Mouse (Mus musculus) E14TG2a.4 (cell line): ENCODE measurements around the gene Phf7.

Experiments
- H3K27me3 ChIP-seq: 2 replicates; pipeline ENCODE4 v1.6.1; 2014; ENCODE audit warnings: low read length, control low read depth; ENCODE audit not compliant: insufficient read depth
- H3K36me3 ChIP-seq: 2 replicates; pipeline ENCODE4 v1.6.1; 2014; ENCODE audit warnings: low read length, control low read depth; ENCODE audit not compliant: insufficient read depth
- H3K4me1 ChIP-seq: replicated peaks from 2 replicates; pipeline ENCODE4 v1.6.1; 2014; ENCODE audit warnings: low read depth, low read length, control low read depth
- H3K4me3 ChIP-seq: replicated peaks from 2 replicates; pipeline ENCODE4 v1.5.1; 2014; ENCODE audit warnings: mild to moderate bottlenecking, low read length
- H3K9me3 ChIP-seq: 2 replicates; pipeline ENCODE4 v1.6.1; 2014; ENCODE audit warnings: low read length, control low read depth
- CTCF ChIP-seq: conservative IDR thresholded peaks from 2 replicates; pipeline ENCODE4 v1.5.1; 2014; ENCODE audit warnings: low read length
- NANOG ChIP-seq: IDR thresholded peaks from 2 replicates; pipeline ENCODE4 v1.6.1; 2014; ENCODE audit warnings: borderline replicate concordance, low read length, mixed read lengths
- POU5F1 ChIP-seq: IDR thresholded peaks from 2 replicates; pipeline ENCODE4 v1.6.1; 2014; ENCODE audit warnings: low read length, borderline replicate concordance

Gene Phf7

GRCm38 (mm10) chr14:31207070-31207830, 43.9 kb downstream of the Phf7 start:
- H3K9me3 ChIP-seq: no peaks in the 10 kb centered on the region
- peaks cover 32% of the 10 kb centered on the region for H3K4me1 ChIP-seq
- H3K36me3 ChIP-seq: peaks cover 31% of the 10 kb centered on the region
- TF ChIP-seq NANOG (no peak), POU5F1 (no peak), CTCF (no peak)
- peaks cover 2% of the 10 kb centered on the region; the same call in 1 of the 2 replicates for H3K27me3 ChIP-seq
- peak overlapping the region; percentile 88 for H3K4me3 ChIP-seq

- Histone ChIP-seq H3K36me3 (peaks cover 38% of the 10 kb centered on the region), H3K4me3 (peak overlapping the region; percentile 88), H3K27me3 (peaks cover 2% of the 10 kb centered on the region; the same call in 1 of the 2 replicates), H3K4me1 (peaks cover 32% of the 10 kb centered on the region), H3K9me3 (no peaks in the 10 kb centered on the region)
- TF ChIP-seq NANOG (no peak), POU5F1 (no peak), CTCF (no peak)
These were observed 44.6 kb downstream of the Phf7 start for GRCm38 (mm10) chr14:31206472-31206981.

DNA sequence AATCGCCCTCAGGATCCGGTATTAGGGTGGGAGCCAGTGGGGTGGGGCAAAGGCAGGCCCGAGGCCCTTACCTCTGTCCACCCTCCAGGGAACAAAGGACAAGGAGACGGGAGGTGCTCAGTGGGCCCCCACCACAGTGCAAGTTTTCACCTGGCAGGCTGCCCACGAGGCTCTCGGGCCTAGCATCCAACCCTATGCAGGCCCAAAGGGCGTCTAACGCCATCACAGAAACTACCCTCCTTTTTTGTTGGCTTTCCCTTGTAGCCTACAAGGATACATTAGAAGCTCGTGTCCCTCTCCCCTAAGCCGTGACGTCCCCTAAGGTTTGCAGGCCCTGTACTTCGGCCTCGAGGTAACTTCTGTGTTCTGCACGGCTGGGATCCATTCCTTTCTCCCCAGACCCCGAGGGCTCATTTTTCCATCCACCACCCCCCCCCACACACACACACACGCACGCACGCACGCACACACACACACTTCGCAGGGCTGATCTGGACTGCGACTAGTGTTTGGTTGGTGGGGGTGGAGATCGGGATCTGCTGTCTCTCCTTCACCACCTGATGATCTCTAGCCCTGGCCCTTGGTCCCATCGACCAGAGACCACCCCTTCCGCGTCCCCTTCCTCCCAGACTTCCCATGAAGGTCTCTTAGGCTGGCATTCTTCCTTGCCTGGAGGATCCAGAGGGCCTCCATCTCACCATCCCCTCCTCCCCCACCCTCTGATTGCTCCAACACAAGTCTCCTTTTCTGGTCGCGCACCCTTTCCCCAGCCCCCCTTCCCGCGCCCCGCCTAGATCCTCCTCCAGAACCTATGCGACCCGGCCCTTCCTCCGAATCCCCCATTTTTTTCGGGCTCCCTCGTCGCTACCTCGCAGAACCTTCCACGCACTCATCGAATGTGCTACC, 45.3 kb downstream of the Phf7 start:
- peaks cover 31% of the 10 kb centered on the region for H3K4me1 ChIP-seq
- H3K27me3 ChIP-seq: no peaks in the 10 kb centered on the region; the same call in 1 of the 2 replicates
- H3K9me3 ChIP-seq: no peaks in the 10 kb centered on the region
- H3K4me3 ChIP-seq: peak overlapping the region; percentile 88
- no peak for TF ChIP-seq POU5F1
- TF ChIP-seq CTCF: no peak
- H3K36me3 ChIP-seq: peaks cover 45% of the 10 kb centered on the region

- H3K9me3 ChIP-seq: no peaks in the 10 kb centered on the region
- peak overlapping the region; percentile 88 for H3K4me3 ChIP-seq
- H3K4me1 ChIP-seq: peaks cover 36% of the 10 kb centered on the region
- peaks cover 51% of the 10 kb centered on the region for H3K36me3 ChIP-seq
- H3K27me3 ChIP-seq: no peaks in the 10 kb centered on the region; the same call in 1 of the 2 replicates
- TF ChIP-seq POU5F1 (no peak), CTCF (no peak), NANOG (no peak)
These were observed 45.9 kb downstream of the Phf7 start for GRCm38 (mm10) chr14:31205244-31205561.

GRCm38 (mm10) chr14:31204844-31205243, 46.3 kb downstream of the Phf7 start:
- Histone ChIP-seq H3K27me3 (no peaks in the 10 kb centered on the region; the same call in 1 of the 2 replicates), H3K9me3 (no peaks in the 10 kb centered on the region), H3K36me3 (peaks cover 55% of the 10 kb centered on the region), H3K4me1 (peaks cover 36% of the 10 kb centered on the region), H3K4me3 (peak overlapping the region; percentile 88)
- no peak for TF ChIP-seq CTCF
- TF ChIP-seq NANOG: no peak
- no peak for TF ChIP-seq POU5F1

DNA sequence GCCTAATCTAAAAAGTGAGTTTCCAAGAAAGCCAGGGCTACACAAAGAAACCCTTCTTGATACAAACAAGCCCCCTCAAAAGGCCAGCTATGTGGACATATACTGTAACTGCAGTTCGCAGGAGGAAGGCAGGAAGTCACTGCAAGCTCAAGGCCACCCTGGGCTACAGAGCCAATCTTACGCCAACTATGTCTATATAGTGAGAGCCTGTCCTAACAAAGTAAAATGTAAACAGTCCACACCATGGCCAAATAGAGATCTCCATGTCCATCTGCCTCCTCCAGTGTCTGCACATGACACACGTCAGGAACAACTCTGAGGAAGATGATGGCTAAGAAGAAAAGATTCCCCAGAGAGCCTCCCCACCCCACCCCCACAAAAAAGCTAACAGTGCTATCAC, 51.1 kb downstream of the Phf7 start:
- Histone ChIP-seq H3K4me1 (peaks cover 40% of the 10 kb centered on the region), H3K4me3 (no peak overlapping the region), H3K9me3 (no peaks in the 10 kb centered on the region), H3K27me3 (no peaks in the 10 kb centered on the region), H3K36me3 (peaks cover 95% of the 10 kb centered on the region)
- TF ChIP-seq NANOG: no peak

DNA sequence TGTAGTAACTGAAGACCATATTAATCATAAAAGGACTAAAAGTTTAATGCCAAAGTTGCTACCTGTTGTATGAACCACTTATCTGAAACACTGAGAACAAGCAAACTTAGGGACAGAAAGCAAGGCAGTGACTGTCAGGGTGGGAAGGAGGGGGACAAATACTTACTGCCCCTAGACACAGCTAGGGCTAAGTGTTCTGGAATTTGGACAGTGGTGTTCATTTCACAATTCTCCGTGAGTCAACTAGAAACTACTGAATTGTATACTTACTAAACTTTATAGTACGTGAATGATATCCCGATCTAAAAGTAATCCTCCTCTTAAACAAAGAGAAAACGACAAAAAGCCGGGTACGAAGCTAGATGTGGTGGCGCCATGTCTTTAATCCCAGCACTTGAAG, 51.5 kb downstream of the Phf7 start:
- Histone ChIP-seq H3K4me1 (peaks cover 38% of the 10 kb centered on the region), H3K9me3 (no peaks in the 10 kb centered on the region), H3K27me3 (no peaks in the 10 kb centered on the region), H3K36me3 (peaks cover 95% of the 10 kb centered on the region), H3K4me3 (no peak overlapping the region)
- TF ChIP-seq CTCF: no peak
- no peak for TF ChIP-seq NANOG
- TF ChIP-seq POU5F1: no peak
